Mouse (Mus musculus) T-cell, adult 2 months (primary cell): ENCODE results near the gene Traf3.

Experiments used
- DNase-seq: peaks from one replicate; pipeline ENCODE4 v3.0.0; 2022; ENCODE audit warnings: low spot score

Traf3 gene

GRCm38 (mm10) chr12:111265212-111265611 is 99.0 kb downstream of the Traf3 start:
- no peak for DNase-seq

- no peak for DNase-seq
These were observed 100.4 kb downstream of the Traf3 start for GRCm38 (mm10) chr12:111266592-111266991.

DNA sequence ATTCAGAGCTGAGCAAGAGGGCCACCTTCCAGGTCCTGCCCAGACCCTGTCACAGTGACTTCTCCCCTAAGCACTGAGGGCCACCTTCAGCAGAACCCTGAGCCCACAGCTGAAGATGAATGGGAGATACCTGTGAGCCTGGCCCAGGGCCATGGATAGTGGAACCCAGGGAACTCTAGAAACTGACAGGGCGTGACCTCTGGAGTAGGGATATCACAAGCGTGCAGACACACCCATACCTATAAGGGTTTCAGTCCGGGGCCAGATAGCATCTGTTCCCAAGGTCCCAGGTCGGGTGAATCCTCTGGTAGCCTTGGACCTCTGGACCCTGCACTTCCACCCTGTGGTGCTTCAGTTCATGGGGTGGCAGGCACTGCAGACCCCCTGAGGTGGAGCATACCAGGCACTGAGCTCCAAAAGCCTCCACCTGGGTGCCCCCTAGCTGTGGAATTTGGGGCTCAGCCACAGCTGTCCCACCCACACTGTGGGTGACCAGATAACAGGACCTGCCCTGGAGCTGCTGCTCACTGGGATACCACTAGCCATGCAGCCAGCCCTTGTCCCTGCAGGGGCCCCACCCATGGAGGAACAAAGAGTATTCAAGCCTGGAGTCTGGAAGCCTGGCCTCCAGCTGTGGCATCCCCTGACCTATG is 101.6 kb downstream of the Traf3 start:
- DNase-seq = no peak

DNA sequence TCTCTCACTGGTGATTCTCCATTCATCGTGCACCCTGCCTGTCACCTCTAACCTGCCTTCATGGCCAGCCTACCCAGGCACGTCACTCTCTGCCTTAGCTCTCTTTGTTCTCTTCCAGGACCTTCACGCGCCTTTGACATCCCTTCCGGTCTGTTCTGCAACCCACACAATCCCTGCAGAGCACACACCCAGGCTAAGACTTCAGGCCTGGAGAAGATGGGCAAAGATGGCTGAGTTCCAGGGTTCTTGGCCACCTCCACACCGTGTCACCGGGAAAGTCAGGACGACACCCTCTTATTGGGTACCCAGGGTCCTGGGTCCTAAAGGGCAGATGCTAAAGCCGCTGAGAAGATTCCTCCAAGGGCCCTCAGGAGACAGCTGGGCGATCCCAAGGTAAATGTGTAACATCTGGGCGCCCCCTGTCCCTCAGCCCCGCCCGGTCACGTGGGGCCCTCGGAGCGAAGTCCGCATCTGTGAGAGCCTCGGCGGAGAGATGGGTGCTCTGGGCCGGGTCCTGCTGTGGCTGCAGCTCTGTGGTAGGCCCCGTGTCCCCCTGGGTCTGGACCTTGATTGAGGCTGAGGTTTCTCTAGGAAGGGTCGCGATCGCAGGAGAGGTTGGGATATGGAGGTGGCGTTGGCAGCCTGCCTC is 104.6 kb downstream of the Traf3 start, which contains the start of gene Amn:
Gene Amn, plus strand, starts transcription at position 467 of the 649 bp plus-strand sequence.
- no peak for DNase-seq

DNA sequence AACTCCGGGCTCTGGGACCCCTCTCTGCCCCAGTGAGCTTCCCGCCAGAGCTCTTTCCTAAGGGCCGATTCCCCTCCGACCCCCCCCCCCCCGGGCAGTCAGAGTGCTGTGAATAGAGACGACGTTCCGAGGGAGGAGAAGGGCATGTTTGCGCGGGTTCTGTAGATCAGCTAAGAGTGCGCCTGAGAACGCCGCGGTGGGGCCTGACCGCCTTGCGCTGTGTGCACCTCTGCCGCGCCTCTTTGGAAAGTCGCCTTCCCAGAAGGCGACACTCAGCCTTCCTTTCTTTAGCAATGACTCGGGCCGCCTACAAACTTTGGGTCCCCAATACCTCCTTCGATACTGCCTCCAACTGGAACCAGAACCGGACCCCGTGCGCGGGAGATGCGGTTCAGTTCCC is 105.2 kb downstream of the Traf3 start:
- no peak for DNase-seq

DNA sequence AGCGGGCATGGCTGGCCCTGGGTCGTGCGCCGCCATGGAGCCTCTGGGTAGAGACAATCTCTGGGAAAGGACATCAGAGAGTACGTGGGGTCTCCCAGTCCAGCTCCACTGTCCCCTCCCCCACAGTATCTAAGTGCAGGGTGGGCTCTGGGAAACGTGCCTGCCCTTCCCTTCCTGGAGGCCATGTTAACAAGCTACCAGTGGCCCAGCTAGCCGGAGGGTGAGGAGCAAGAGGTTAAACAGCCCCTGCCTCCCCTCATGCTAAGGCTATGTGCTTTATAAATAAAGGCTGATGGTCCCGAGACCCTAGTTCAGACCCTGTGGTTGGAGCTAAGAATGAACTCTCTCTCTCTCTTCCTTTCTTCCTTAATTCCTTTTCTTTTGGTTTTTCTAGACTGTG is 105.8 kb downstream of the Traf3 start:
- DNase-seq = no peak

GRCm38 (mm10) chr12:111272420-111272819 is 106.2 kb downstream of the Traf3 start:
- DNase-seq = peak; percentile 45

DNA sequence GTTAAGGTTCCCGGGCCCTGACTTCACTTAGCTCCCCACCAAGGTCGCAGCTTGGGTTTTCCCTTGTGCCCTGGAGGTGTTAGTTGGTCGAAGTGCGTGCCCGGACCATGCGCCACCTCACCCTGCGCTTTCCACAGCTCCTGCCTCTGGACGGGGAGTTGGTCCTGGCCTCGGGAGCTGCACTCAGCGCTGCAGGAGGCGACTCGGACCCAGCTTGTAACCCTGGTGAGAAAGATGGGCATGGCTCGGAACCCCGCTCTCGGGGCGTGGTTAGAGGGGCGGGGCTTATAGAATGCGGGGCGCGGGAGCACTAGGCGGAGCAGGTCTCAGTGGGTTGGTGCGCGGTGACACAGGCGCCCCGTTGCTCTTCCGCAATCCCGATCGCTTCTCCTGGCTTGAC is 107.8 kb downstream of the Traf3 start:
- DNase-seq = no peak

DNA sequence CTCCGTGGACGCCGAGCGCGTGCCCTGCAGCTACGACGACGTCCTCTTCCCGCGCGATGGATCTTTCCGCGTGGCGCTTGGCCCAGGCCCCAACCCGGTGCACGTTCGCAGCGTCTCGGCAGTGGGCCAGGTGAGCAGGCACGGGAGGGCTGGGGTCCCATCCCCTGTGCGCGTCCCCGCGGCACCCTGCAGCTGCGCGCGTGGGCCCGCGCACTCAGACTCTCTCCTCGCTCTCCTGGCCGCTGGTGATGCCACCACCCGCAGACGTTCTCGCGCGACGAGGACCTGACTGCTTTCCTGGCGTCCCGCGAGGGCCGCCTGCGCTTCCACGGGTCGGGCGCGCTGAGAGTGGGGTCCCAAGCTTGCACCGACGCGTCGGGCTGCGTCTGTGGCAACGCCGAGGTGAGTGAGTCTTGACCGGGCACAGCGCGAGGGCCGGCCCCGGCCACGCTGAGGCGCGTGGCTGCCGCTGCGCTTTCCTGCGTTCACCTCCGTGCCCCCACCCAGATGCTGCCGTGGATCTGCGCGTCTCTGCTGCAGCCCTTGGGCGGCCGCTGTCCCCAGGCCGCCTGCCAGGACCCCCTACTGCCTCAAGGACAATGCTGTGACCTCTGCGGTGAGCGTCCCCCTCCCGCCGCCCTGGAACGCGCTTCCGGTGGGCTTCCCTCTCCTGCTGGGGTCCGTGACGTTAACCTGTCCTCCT is 108.4 kb downstream of the Traf3 start:
- no peak for DNase-seq

- DNase-seq = no peak
These were observed 109.1 kb downstream of the Traf3 start for GRCm38 (mm10) chr12:111275150-111275841.

- DNase-seq = no peak
These were observed 110.2 kb downstream of the Traf3 start for GRCm38 (mm10) chr12:111276371-111276770.

GRCm38 (mm10) chr12:111283573-111283972 is 117.4 kb downstream of the Traf3 start:
- no peak for DNase-seq

GRCm38 (mm10) chr12:111284532-111284931 is 118.4 kb downstream of the Traf3 start:
- no peak for DNase-seq

GRCm38 (mm10) chr12:111293025-111293424 is 126.9 kb downstream of the Traf3 start:
- no peak for DNase-seq

DNA sequence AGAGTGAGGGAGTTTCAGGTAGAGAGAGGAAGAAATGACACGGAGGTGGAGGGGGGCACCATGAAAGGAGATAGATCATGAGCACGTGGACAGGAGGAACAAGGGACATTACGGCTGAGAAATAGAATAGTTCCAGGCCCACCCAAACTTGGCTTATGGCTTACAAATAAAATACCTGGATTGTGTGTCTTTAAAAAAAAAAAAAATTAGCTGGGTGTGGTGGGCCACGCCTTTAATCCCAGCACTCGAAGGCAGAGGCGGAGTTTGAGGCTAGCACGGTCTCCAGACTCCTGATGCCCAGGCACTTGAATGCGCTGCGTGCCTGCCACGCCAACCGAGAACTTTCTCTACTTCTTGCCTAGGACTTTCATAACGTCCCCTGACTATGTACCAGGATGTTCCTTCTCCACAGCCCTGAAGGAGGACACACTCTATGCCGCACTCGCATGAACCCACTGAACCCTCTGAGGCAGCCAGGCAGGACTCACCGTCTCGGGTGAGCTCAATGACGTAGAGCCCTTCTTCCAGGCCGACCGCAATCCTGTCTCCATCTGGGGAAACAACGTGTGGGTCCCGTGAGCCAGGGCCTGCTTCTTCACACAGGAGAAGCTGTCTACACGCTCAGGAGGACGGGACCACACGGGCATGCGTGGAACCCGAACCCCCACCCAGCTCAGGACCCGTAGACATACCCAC is 135.3 kb downstream of the Traf3 start:
- DNase-seq = no peak

GRCm38 (mm10) chr12:111302018-111302345 is 135.8 kb downstream of the Traf3 start:
- no peak for DNase-seq

DNA sequence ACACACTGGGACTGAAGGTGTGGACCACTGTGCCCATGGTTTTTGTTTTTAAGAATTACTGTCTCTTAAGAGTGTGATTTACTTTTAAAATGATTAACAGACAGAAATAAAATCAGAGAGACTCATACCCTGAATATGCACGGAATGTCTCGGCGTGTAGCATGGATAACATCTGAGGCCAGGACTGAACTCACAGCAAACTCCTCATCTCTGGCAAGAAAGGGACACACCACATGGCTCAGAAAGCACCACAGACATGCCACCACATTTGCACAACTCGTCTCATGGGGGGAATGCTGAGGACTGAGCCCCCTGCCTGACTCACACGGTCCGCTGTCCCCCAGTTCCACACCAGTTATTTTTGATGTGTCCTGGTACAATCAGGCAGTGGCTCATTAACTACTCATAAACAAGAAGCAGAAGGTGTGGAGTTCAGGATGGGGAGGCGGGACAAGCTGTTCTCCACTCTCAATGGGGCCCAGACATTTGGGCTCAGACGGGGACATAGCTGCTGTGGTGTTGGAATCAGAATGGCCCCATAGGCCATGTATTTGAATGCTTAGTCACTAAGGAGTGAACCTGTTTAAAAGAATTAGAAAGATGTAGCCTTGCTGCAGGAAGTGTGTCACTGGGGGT is 137.7 kb downstream of the Traf3 start:
- DNase-seq = no peak

GRCm38 (mm10) chr12:111306821-111307220 is 140.7 kb downstream of the Traf3 start:
- no peak for DNase-seq

DNA sequence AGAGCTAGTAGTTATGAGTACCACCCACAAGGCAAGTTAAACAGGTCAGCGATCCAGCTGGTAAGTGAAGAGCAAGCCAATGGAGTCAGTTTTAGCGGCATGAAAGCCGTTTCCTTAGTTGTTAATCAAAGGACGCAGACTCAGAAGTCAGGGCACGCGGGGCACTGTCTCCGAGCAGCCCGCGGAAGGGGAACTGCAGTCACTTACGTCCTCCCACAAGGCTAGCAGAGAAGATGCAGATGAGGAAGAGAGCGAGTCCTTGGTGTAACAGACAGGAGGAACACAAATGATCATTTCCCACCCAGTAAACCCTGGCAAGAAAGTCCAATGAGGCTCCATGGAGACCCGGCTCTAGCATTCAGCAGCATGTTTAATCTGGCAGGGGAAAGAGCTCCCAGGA is 143.1 kb downstream of the Traf3 start:
- no peak for DNase-seq

GRCm38 (mm10) chr12:111309931-111310330 is 143.8 kb downstream of the Traf3 start:
- no peak for DNase-seq

DNA sequence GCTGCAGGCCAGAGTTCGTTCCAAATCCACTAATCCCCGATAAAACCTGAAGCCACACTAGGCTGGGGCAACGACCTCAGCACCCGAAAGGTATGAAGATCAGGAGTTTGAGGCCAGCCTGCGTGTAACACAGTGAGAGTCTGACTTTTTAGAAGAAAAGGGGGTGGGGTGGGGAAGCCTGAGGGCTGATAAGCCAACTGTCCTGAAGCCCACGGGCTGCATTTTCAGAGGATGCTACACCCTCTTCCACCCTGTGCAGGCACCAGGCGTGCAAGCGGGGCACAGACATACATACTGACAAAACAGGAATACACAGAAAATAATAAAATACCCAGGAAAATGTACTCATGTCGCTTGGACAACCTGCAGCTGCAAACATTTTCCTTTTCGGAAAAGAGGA is 145.6 kb downstream of the Traf3 start:
- no peak for DNase-seq

DNA sequence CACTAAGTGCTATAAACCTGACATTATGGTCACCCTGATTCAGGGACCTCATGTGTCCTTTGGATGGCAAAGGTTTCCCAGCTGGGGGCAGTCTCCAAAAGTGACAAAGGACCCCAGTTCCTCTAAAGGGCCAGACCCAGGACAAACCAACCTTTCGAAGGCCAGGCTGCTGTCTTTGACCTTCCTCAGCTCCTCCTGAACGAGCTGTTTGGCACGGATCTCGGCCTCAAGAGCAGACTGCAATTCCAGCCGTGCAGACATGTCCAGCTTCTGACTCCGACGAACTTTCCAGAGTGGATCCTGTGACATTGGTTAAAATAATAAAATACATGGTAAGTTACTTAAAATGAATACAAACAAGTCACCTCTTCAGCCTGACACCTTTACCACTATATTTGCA is 148.1 kb downstream of the Traf3 start:
- no peak for DNase-seq
